Mouse (Mus musculus) frontal cortex, adult 2 months (tissue): ENCODE results near the gene Thop1. TPM values are rescaled to one million over a fixed set of nuclear protein-coding genes. Genes with fewer than 3 reads are reported as not detected.

Experiments used
- DNase-seq, 2 experiments: peaks; one replicate each; pipeline ENCODE4 v3.0.0; 2022; ENCODE audit warnings: low spot score in 1 of 2; ENCODE audit errors: extremely low spot score in 1 of 2
- polyA plus RNA-seq: library from polyadenylated mRNA; depleted of rRNA; stranded (reverse); fragments of >200 nt; gene quantifications from 2 replicates; pipeline ENCODE4 v1.2.3, GENCODE M21; 2012; rRNA removed

Thop1 gene
- polyA plus RNA-seq, 1 experiment: 63.1 TPM

DNA sequence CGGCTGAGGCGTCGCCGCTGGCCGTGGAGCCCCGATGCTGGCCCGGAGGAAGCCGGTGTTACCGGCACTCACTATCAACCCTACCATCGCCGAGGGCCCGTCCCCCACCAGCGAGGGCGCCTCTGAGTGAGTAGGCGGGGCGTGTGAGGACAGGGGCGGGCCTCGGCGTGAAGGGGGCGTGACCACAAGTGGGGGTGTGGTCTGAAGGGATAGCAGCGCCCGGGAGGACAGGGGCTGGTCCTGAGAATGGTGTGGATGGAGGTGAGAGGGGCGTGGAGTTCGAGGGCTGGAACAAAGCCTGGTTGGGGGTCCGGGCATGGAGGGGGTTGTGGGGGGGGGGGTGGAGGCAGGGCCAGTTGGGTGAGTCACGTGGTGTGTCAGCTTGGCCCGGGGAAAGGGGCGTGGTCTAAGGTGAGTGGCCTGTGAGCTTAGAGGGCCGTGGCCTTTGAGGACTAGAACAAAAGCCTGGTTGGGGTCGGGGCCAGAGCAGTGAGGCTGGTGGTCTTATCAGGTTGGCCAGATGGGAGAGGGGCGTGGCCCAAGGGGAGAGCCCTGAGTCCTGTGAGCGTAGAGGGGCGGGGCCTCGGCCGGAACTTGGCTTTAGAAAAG, 36.4 kb downstream of the Thop1 start:
- DNase-seq: peak; percentile 50 to 78

DNA sequence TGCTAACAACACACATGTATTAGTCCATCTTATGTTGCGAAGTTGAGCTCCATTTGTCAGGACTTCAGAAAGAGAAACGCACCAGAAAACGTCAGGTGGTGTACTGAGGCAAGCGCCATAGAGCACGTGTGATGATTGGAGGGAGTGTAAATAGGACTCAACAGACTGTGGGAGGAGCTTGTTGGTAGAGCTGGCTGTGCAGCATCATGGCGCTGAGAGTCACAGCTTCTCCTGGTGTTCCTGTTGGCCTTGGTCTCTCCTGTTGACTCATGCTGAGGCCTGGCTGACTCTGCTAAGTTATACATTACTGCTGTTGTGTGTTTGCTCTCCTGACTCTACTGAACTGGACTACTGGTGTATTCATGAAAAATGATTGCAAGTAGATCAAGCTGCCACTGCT, 43.1 kb downstream of the Thop1 start:
- no peak for DNase-seq

DNA sequence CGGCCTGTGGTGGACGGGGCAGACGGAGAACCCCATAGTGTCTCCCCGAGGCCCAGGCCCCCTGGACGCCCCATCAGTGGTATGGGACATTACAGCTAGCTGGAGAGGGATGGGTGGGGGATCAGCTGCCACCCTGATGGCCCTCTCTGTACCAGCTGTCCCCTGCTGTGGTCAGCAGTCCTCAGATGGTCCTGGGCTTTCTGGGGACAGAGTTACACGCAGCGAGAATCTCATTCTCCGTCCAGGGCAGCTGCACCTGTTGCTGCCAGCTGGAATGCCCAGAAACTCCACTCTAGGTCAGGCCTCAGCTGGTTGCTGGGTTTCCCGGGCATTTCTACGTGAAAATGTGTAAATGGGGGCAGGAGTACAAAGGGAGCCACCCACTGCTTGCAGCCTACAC, 49.8 kb downstream of the Thop1 start:
- no peak for DNase-seq

DNA sequence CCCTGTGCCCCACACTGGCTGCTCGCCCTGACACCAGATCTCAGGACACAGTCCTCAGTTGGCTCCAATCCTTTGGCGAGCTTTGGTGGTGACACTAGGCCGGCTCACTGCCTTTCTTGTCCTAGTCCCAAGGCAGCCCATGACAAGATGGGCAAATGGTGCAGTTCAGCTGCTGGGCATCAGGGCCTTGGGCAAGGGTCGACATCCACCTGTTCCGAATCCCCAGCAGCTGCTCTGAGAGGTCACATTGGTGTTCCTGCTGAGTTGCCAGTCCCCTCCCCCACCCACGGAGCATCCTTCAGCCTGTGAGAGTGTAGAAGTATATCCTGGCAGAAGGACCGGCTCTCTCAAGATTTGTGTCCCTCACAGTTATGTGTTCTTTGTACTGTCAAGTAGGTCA, 50.8 kb downstream of the Thop1 start:
- no peak for DNase-seq

DNA sequence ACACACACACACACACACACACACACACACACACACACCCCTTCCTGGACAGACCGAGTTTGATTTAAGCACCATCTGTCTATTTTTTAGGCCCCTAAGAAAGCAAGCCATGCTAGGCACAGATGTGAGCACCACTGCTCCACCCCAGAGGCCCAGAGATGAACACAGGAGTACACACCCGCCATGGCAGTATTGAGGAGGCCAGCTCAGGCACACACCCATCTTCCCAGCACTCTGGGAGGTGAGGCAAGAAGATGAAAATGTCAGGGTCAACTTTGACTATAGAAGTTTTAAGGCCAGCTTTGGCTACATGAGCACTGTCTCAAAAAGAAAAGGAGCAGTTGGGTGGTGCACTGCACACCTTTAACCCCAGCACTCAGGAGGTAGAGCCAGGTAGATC, 53.1 kb downstream of the Thop1 start:
- no peak for DNase-seq

DNA sequence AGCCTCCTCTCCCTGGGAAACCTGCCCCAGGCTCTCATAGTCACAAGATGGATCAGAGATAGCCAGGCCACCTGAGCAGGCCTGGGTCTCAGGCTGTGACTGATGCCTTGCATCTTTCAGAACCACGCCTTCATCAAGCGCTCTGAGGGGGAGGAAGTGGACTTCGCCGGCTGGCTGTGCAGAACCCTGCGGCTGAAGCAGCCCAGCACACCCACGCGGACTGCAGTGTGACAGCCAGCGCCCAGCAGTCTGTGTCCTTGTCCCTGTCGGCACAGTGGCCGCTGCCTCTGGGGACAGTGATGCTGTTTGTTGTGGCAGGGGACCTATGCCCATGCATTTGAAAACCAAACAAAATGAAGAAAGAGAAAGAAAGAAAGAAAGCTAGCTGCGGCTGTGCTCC, 53.7 kb downstream of the Thop1 start:
- DNase-seq: peak in 1 of 2 experiments; percentile 52

Other genes starting within 250 kb of the Thop1 start
- 706 and 773 TPM in 2 replicates for gene Oaz1, start 243.4 kb upstream of the Thop1 start, polyA plus RNA-seq
- gene Lingo3, start 226.0 kb upstream of the Thop1 start, polyA plus RNA-seq: 16.0 and 20.3 TPM in 2 replicates
- gene Lsm7, start 214.8 kb upstream of the Thop1 start, polyA plus RNA-seq: 230 and 259 TPM in 2 replicates
- 72.2 and 75.1 TPM in 2 replicates for gene Sppl2b, start 214.8 kb upstream of the Thop1 start, polyA plus RNA-seq
- 0.16 and 0.17 TPM in 2 replicates for gene Tmprss9, start 198.2 kb upstream of the Thop1 start, polyA plus RNA-seq
- 192 and 231 TPM in 2 replicates for gene Timm13, start 169.1 kb upstream of the Thop1 start, polyA plus RNA-seq
- 24.3 and 25.9 TPM in 2 replicates for gene Lmnb2, start 151.8 kb upstream of the Thop1 start, polyA plus RNA-seq
- 20.7 and 26.0 TPM in 2 replicates for gene Gadd45b, start 140.0 kb upstream of the Thop1 start, polyA plus RNA-seq
- 80.8 and 101 TPM in 2 replicates for gene Gng7, start 55.1 kb upstream of the Thop1 start, polyA plus RNA-seq
- 79.6 and 82.1 TPM in 2 replicates for gene Diras1, start 44.4 kb upstream of the Thop1 start, polyA plus RNA-seq
- gene Slc39a3, start 32.6 kb upstream of the Thop1 start, polyA plus RNA-seq: 67.1 and 70.1 TPM in 2 replicates
- 207 and 208 TPM in 2 replicates for gene Sgta, start 9.9 kb upstream of the Thop1 start, polyA plus RNA-seq
- 0.44 and 0.63 TPM in 2 replicates for gene Creb3l3, start 28.8 kb downstream of the Thop1 start, polyA plus RNA-seq
- gene Map2k2, start 35.9 kb downstream of the Thop1 start, polyA plus RNA-seq: 189 and 202 TPM in 2 replicates
- 45.1 and 46.0 TPM in 2 replicates for gene Zbtb7a, start 65.2 kb downstream of the Thop1 start, polyA plus RNA-seq
- gene Pias4, start 97.9 kb downstream of the Thop1 start, polyA plus RNA-seq: 25.7 and 27.4 TPM in 2 replicates
- gene Eef2, start 106.6 kb downstream of the Thop1 start, polyA plus RNA-seq: 1,035 and 1,113 TPM in 2 replicates
- gene Dapk3, start 113.0 kb downstream of the Thop1 start, polyA plus RNA-seq: 75.3 and 76.8 TPM in 2 replicates
- not detected in 2 replicates for gene 4930442H23Rik, start 113.8 kb downstream of the Thop1 start, polyA plus RNA-seq
- gene Nmrk2, start 132.0 kb downstream of the Thop1 start, polyA plus RNA-seq: 0.18 and 0.23 TPM in 2 replicates
- gene Atcay, start 160.8 kb downstream of the Thop1 start, polyA plus RNA-seq: 164 and 168 TPM in 2 replicates
- 89.1 and 95.9 TPM in 2 replicates for gene Zfr2, start 163.1 kb downstream of the Thop1 start, polyA plus RNA-seq
- 365 and 385 TPM in 2 replicates for gene Matk, start 182.9 kb downstream of the Thop1 start, polyA plus RNA-seq
- 51.7 and 57.4 TPM in 2 replicates for gene Mrpl54, start 196.9 kb downstream of the Thop1 start, polyA plus RNA-seq
- 46.9 and 49.1 TPM in 2 replicates for gene Apba3, start 196.9 kb downstream of the Thop1 start, polyA plus RNA-seq
- gene Tjp3, start 221.5 kb downstream of the Thop1 start, polyA plus RNA-seq: 0.34 and 0.46 TPM in 2 replicates
- 326 and 360 TPM in 2 replicates for gene Pip5k1c, start 222.9 kb downstream of the Thop1 start, polyA plus RNA-seq